Mouse (Mus musculus): ENCODE data around the gene Stt3b. TPM values are rescaled to one million over a fixed set of nuclear protein-coding genes. Genes with fewer than 3 reads are reported as not detected.

The Stt3b gene
- polyA plus RNA-seq, 1 experiment from 2014 or later, result 51.5 TPM

- no peak overlapping the region for H3K27ac ChIP-seq (ENCODE audit: low read depth, low read length)
- no peak overlapping the region for H3K9ac ChIP-seq (ENCODE audit: low read depth, low read length)
- 78% methylated on average over 7 of the region's 7 CpGs for WGBS
- peaks cover 10% of the 10 kb centered on the region; the same call in 1 of the 2 replicates for H3K36me3 ChIP-seq (ENCODE audit: control insufficient read depth, insufficient read depth)
- no peak overlapping the region for H3K4me2 ChIP-seq (replicated peaks; ENCODE audit: low read depth)
- H3K4me1 ChIP-seq (replicated peaks; ENCODE audit: control insufficient read depth, insufficient read depth, low read length), result no peaks in the 10 kb centered on the region
- no peak for TF ChIP-seq CTCF (IDR thresholded peaks at IDR 0.05; ENCODE audit: low read depth)
- no peak for ATAC-seq
- H3K9me3 ChIP-seq (ENCODE audit: control insufficient read depth), result no peaks in the 10 kb centered on the region
- no peaks in the 10 kb centered on the region for H3K27me3 ChIP-seq (replicated peaks; ENCODE audit: control insufficient read depth, insufficient read depth, low read length)
- no peak overlapping the region for H3K4me3 ChIP-seq (ENCODE audit: low read depth, low read length)
These were observed 85.4 kb downstream of the Stt3b start for GRCm38 (mm10) chr9:115224744-115225354.

GRCm38 (mm10) chr9:115221265-115221664 is 89.0 kb downstream of the Stt3b start:
- H3K4me2 ChIP-seq (replicated peaks; ENCODE audit: low read depth), result no peak overlapping the region
- no peak for ATAC-seq
- no peak overlapping the region for H3K27ac ChIP-seq (ENCODE audit: low read depth, low read length)
- H3K9me3 ChIP-seq (ENCODE audit: control insufficient read depth), result no peaks in the 10 kb centered on the region
- 96% methylated on average over 7 of the region's 7 CpGs for WGBS
- TF ChIP-seq CTCF (IDR thresholded peaks at IDR 0.05; ENCODE audit: low read depth), result no peak
- 0 out of 2 replicates have a peak, but pooled peaks cover 4% of the 10 kb centered on the region for H3K4me1 ChIP-seq (replicated peaks; ENCODE audit: control insufficient read depth, insufficient read depth, low read length)
- peaks cover 4% of the 10 kb centered on the region; the same call in 1 of the 2 replicates for H3K36me3 ChIP-seq (ENCODE audit: control insufficient read depth, insufficient read depth)
- no peaks in the 10 kb centered on the region for H3K27me3 ChIP-seq (replicated peaks; ENCODE audit: control insufficient read depth, insufficient read depth, low read length)
- no peak overlapping the region for H3K4me3 ChIP-seq (ENCODE audit: low read depth, low read length)
- no peak overlapping the region for H3K9ac ChIP-seq (ENCODE audit: low read depth, low read length)

- Histone ChIP-seq H3K4me3 (ENCODE audit: low read depth, low read length) (no peak overlapping the region), H3K9me3 (ENCODE audit: control insufficient read depth) (no peaks in the 10 kb centered on the region), H3K4me2 (replicated peaks; ENCODE audit: low read depth) (no peak overlapping the region), H3K9ac (ENCODE audit: low read depth, low read length) (no peak overlapping the region), H3K4me1 (replicated peaks; ENCODE audit: control insufficient read depth, insufficient read depth, low read length) (0 out of 2 replicates have a peak, but pooled peaks cover 4% of the 10 kb centered on the region), H3K27me3 (replicated peaks; ENCODE audit: control insufficient read depth, insufficient read depth, low read length) (no peaks in the 10 kb centered on the region), H3K27ac (ENCODE audit: low read depth, low read length) (no peak overlapping the region), H3K36me3 (ENCODE audit: control insufficient read depth, insufficient read depth) (peaks cover 4% of the 10 kb centered on the region; the same call in 1 of the 2 replicates)
- no peak for TF ChIP-seq CTCF (IDR thresholded peaks at IDR 0.05; ENCODE audit: low read depth)
- WGBS, result 75% methylated on average over 7 of the region's 7 CpGs
- no peak for ATAC-seq
These were observed 89.8 kb downstream of the Stt3b start for GRCm38 (mm10) chr9:115220466-115220865.

- Histone ChIP-seq H3K9me3 (ENCODE audit: control insufficient read depth) (no peaks in the 10 kb centered on the region), H3K9ac (ENCODE audit: low read depth, low read length) (no peak overlapping the region), H3K4me1 (replicated peaks; ENCODE audit: control insufficient read depth, insufficient read depth, low read length) (0 out of 2 replicates have a peak, but pooled peaks cover 4% of the 10 kb centered on the region), H3K27ac (ENCODE audit: low read depth, low read length) (no peak overlapping the region), H3K4me2 (replicated peaks; ENCODE audit: low read depth) (no peak overlapping the region), H3K27me3 (replicated peaks; ENCODE audit: control insufficient read depth, insufficient read depth, low read length) (no peaks in the 10 kb centered on the region), H3K4me3 (ENCODE audit: low read depth, low read length) (no peak overlapping the region), H3K36me3 (ENCODE audit: control insufficient read depth, insufficient read depth) (no peaks in the 10 kb centered on the region; the same call in 1 of the 2 replicates)
- WGBS, result 22% methylated on average over 9 of the region's 9 CpGs
- TF ChIP-seq CTCF (IDR thresholded peaks at IDR 0.05; ENCODE audit: low read depth), result no peak
- ATAC-seq, result no peak
These were observed 92.2 kb downstream of the Stt3b start for GRCm38 (mm10) chr9:115217984-115218383.

DNA sequence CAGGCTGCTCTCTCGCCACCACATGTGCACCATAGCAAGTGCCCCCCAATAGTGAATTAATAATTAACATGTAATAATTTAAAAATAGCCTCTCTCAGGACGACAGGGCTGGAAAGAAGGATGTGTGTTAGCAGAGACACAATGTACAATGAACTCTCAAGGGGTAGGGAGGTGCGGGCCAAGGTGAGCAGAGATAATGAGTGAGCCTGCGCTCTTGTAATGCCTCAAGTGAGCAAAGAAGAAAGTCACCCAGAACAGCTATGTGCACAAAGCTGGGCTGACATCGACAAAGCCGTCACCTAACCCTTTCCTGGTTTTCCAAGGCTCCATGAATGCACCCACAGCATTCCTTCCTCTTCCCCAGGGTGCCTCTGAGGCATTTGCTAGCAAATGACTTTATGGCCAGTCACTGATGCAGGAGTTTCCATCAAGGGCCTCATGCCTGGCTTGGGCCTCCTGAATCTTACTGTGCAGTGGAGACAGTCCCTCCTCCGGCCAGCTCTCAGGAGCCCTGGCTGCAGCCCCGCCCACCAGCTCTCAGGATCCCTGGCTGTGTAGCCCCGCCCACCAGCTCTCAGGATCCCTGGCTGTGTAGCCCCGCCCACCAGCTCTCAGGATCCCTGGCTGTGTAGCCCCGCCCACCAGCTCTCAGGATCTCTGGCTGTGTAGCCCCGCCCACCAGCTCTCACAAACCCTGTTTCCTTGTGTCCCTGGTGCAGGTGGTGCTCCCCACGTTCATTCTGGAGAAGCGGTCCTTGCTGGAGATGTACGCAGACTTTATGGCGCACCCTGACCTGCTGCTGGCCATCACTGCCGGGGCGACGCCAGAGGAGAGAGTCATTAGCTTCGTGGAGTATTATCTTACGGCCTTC is 94.2 kb downstream of the Stt3b start:
- no peaks in the 10 kb centered on the region; the same call in 1 of the 2 replicates for H3K36me3 ChIP-seq (ENCODE audit: control insufficient read depth, insufficient read depth)
- H3K9me3 ChIP-seq (ENCODE audit: control insufficient read depth), result no peaks in the 10 kb centered on the region
- H3K4me1 ChIP-seq (replicated peaks; ENCODE audit: control insufficient read depth, insufficient read depth, low read length), result 0 out of 2 replicates have a peak, but pooled peaks cover 4% of the 10 kb centered on the region
- peak overlapping the region; percentile 50; the same call in 1 of the 2 replicates for H3K27ac ChIP-seq (ENCODE audit: low read depth, low read length)
- TF ChIP-seq CTCF (IDR thresholded peaks at IDR 0.05; ENCODE audit: low read depth), result no peak
- ATAC-seq, result peak; percentile 89
- peak overlapping the region; percentile 38 for H3K4me2 ChIP-seq (replicated peaks; ENCODE audit: low read depth)
- no peaks in the 10 kb centered on the region for H3K27me3 ChIP-seq (replicated peaks; ENCODE audit: control insufficient read depth, insufficient read depth, low read length)
- 21% methylated on average over 21 of the region's 21 CpGs for WGBS
- H3K4me3 ChIP-seq (ENCODE audit: low read depth, low read length), result no peak overlapping the region
- no peak overlapping the region for H3K9ac ChIP-seq (ENCODE audit: low read depth, low read length)

Data from intestine, postnatal 0 days (tissue).